Mouse (Mus musculus): ENCODE measurements around the gene Rtl9.

DNA sequence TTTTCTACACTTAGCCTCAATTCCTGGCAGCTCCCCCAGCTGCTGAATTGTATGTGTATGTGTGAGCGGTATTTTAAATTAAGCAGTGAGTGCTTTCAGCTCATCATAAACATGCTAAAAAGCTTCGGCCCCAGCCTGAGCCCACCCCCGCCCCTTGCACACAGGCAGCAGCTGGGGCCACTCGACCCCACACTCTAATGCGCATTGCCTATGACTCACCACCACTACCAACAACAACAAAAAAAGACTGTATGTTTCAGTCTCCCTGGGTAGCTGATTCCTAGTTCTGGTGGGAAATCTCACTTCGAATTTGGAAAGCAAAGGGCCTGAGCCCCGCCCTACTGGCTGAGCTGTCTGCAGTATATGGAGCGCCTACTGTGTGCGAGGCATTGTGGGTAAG, 35.1 kb upstream of the Rtl9 start:
- TF ChIP-seq CTCF (IDR thresholded peaks at IDR 0.05; ENCODE audit: insufficient read depth, low read length) = no peak
- no peak for TF ChIP-seq POLR2A (IDR thresholded peaks at IDR 0.05; ENCODE audit: borderline replicate concordance, extremely low read depth, low read depth, low read length)

Data from lung, adult 2 months (tissue).